Comparison of ENCODE assay signal across 9 mouse cellular contexts in genomic region chr10:58233054-58233739, GRCm38 (mm10). TPM values are rescaled to one million over a fixed set of nuclear protein-coding genes. Genes with fewer than 3 reads are reported as not detected.
DNase-seq lines count a peak whose midpoint lies in the region; ATAC-seq and TF ChIP-seq lines count a peak whose summit lies in the region.
"Not testable (repeated sequence)": the region's sequence is repeated elsewhere in the genome, so short reads cannot be mapped to it uniquely, and the experiment has no call there.
"Had no signal": no experiment of that assay in that cellular context is flagged by ENCODE, and none has a peak within 500 bp of the region (broad histone marks: within the 10 kb centered on the region; RNA-seq: fewer than 3 reads in every experiment).

No protein-coding gene starts in this region.

- H3K27ac ChIP-seq in forebrain, embryonic 14.5 days (ENCODE audit: low read depth, low read length); heart, embryonic 11.5 days (ENCODE audit: low read depth, low read length); hindbrain, embryonic 14.5 days; kidney, postnatal 0 days; liver, embryonic 16.5 days (ENCODE audit: low read length); midbrain, embryonic 12.5 days (replicated peaks): not testable (repeated sequence)

- not testable (repeated sequence) for H3K9ac ChIP-seq in forebrain, embryonic 14.5 days (ENCODE audit: low read length); heart, embryonic 11.5 days (ENCODE audit: low read depth, low read length); hindbrain, embryonic 14.5 days; kidney, postnatal 0 days (ENCODE audit: low read depth, low read length); liver, embryonic 16.5 days (ENCODE audit: low read depth, low read length); midbrain, embryonic 12.5 days (replicated peaks)

- not testable (repeated sequence) for H3K4me1 ChIP-seq in forebrain, embryonic 14.5 days (ENCODE audit: control insufficient read depth, insufficient read depth, low read length); heart, embryonic 11.5 days (ENCODE audit: control insufficient read depth, insufficient read depth, low read length); hindbrain, embryonic 14.5 days (replicated peaks; ENCODE audit: control insufficient read depth, insufficient read depth, low read length); kidney, postnatal 0 days (replicated peaks; ENCODE audit: insufficient read depth, low read length); liver, embryonic 16.5 days (ENCODE audit: control insufficient read depth, low read depth, low read length); midbrain, embryonic 12.5 days

- DNase-seq in cerebellum, adult 9-11 months = peak; percentile 37
- not testable (repeated sequence) for DNase-seq in forebrain, embryonic 14.5 days (ENCODE audit: low spot score); hindbrain, embryonic 14.5 days (ENCODE audit: low spot score); kidney, postnatal 0 days (ENCODE audit: low spot score)
- DNase-seq in spleen, postnatal 4 days (ENCODE audit: low spot score in 2 of 2) = peak; percentile 51 to 85

- TF ChIP-seq CTCF in kidney, postnatal 0 days (IDR thresholded peaks at IDR 0.05; ENCODE audit: low read depth) = not testable (repeated sequence)

- ATAC-seq in forebrain, embryonic 14.5 days = peak; percentile 26
- peak; percentile 44 for ATAC-seq in heart, embryonic 11.5 days (replicated peaks; ENCODE audit: insufficient number of reproducible peaks, low FRiP score, low TSS enrichment)
- ATAC-seq in hindbrain, embryonic 14.5 days (ENCODE audit: low FRiP score) = peak; percentile 59
- peak; percentile 53 for ATAC-seq in kidney, postnatal 0 days (replicated peaks; ENCODE audit: low FRiP score, low read depth)
- ATAC-seq in liver, embryonic 16.5 days (ENCODE audit: low read depth) = peak; percentile 23; the same call in 1 of the 2 replicates
- peak; percentile 44 for ATAC-seq in midbrain, embryonic 12.5 days (ENCODE audit: low FRiP score, low read depth)

- not testable (repeated sequence) for H3K27me3 ChIP-seq in forebrain, embryonic 14.5 days (replicated peaks; ENCODE audit: control insufficient read depth, insufficient read depth, low read length); heart, embryonic 11.5 days (ENCODE audit: control insufficient read depth, insufficient read depth, low read length); hindbrain, embryonic 14.5 days (ENCODE audit: control insufficient read depth, insufficient read depth, low read length); kidney, postnatal 0 days (ENCODE audit: insufficient read depth, low read length); liver, embryonic 16.5 days (ENCODE audit: control insufficient read depth, insufficient read depth, low read depth, low read length); midbrain, embryonic 12.5 days

- peaks cover 15% of the 10 kb centered on the region for H3K9me3 ChIP-seq in forebrain, embryonic 14.5 days (replicated peaks; ENCODE audit: control insufficient read depth, low read length)
- peaks cover 16% of the 10 kb centered on the region for H3K9me3 ChIP-seq in heart, embryonic 11.5 days (replicated peaks; ENCODE audit: control insufficient read depth, low read length)
- peaks cover 13% of the 10 kb centered on the region for H3K9me3 ChIP-seq in hindbrain, embryonic 14.5 days (ENCODE audit: control insufficient read depth, low read length)
- not testable (repeated sequence) for H3K9me3 ChIP-seq in kidney, postnatal 0 days (replicated peaks; ENCODE audit: low read length); liver, embryonic 16.5 days (replicated peaks; ENCODE audit: control insufficient read depth, low read length)
- peaks cover 21% of the 10 kb centered on the region for H3K9me3 ChIP-seq in midbrain, embryonic 12.5 days

- not testable (repeated sequence) for H3K4me3 ChIP-seq in forebrain, embryonic 14.5 days (ENCODE audit: low read depth, low read length); heart, embryonic 11.5 days (ENCODE audit: low read depth, low read length); hindbrain, embryonic 14.5 days (replicated peaks; ENCODE audit: low read length); kidney, postnatal 0 days (replicated peaks; ENCODE audit: low read depth, low read length); liver, embryonic 16.5 days (ENCODE audit: low read depth, low read length); midbrain, embryonic 12.5 days

- WGBS in forebrain, embryonic 14.5 days = 79% methylated on average over 9 of the region's 10 CpGs
- 70% methylated on average over 9 of the region's 10 CpGs for WGBS in heart, embryonic 11.5 days (ENCODE audit: insufficient replicate concordance)
- 85% methylated on average over 9 of the region's 10 CpGs for WGBS in hindbrain, embryonic 14.5 days
- WGBS in kidney, postnatal 0 days = 77% methylated on average over 9 of the region's 10 CpGs
- WGBS in liver, embryonic 16.5 days (ENCODE audit: insufficient replicate concordance) = 56% methylated on average over 9 of the region's 10 CpGs
- WGBS in midbrain, embryonic 12.5 days = 79% methylated on average over 10 of the region's 10 CpGs

- H3K36me3 ChIP-seq in forebrain, embryonic 14.5 days (ENCODE audit: control insufficient read depth, insufficient read depth, low read length); heart, embryonic 11.5 days (ENCODE audit: control insufficient read depth, insufficient read depth, low read length); hindbrain, embryonic 14.5 days (replicated peaks; ENCODE audit: control insufficient read depth, insufficient read depth); kidney, postnatal 0 days (ENCODE audit: insufficient read depth, low read length); liver, embryonic 16.5 days (ENCODE audit: control insufficient read depth, insufficient read depth); midbrain, embryonic 12.5 days: not testable (repeated sequence)

- not testable (repeated sequence) for H3K4me2 ChIP-seq in forebrain, embryonic 14.5 days (ENCODE audit: low read length); heart, embryonic 11.5 days; hindbrain, embryonic 14.5 days (replicated peaks); kidney, postnatal 0 days (ENCODE audit: low read length); liver, embryonic 16.5 days (ENCODE audit: low read depth, low read length); midbrain, embryonic 12.5 days (replicated peaks)

RNA-seq across cellular contexts. Expression of gene Duxf3, which starts 0.7 kb away (rescaled TPM):
- polyA plus RNA-seq in forebrain, embryonic 14.5 days (2014; fragmentation: Nextera tagmentation; extraction: Ambion mirVana) = not detected in 2 replicates
- polyA plus RNA-seq in heart, embryonic 11.5 days (2014; fragmentation: Nextera tagmentation; extraction: Ambion mirVana) = not detected in 2 replicates
- polyA plus RNA-seq in hindbrain, embryonic 14.5 days (2014; fragmentation: Nextera tagmentation; extraction: Ambion mirVana) = not detected in 2 replicates
- not detected in 2 replicates for polyA plus RNA-seq in kidney, postnatal 0 days (2015; fragmentation: Nextera tagmentation; extraction: Ambion mirVana)
- not detected in 2 replicates for polyA plus RNA-seq in liver, embryonic 16.5 days (2015; fragmentation: Nextera tagmentation; extraction: Ambion mirVana)
- polyA plus RNA-seq in midbrain, embryonic 12.5 days (2016; fragmentation: Nextera tagmentation; extraction: Ambion mirVana) = not detected in 2 replicates
- polyA plus RNA-seq: G1E had no signal

RNA-seq across cellular contexts. Expression of gene Gm4981, which starts 3.3 kb away (rescaled TPM):
- not detected in 2 replicates for polyA plus RNA-seq in forebrain, embryonic 14.5 days (2014; fragmentation: Nextera tagmentation; extraction: Ambion mirVana)
- not detected in 2 replicates for polyA plus RNA-seq in heart, embryonic 11.5 days (2014; fragmentation: Nextera tagmentation; extraction: Ambion mirVana)
- polyA plus RNA-seq in hindbrain, embryonic 14.5 days (2014; fragmentation: Nextera tagmentation; extraction: Ambion mirVana) = not detected in 2 replicates
- polyA plus RNA-seq in kidney, postnatal 0 days (2015; fragmentation: Nextera tagmentation; extraction: Ambion mirVana) = not detected in 2 replicates
- not detected in 2 replicates for polyA plus RNA-seq in liver, embryonic 16.5 days (2015; fragmentation: Nextera tagmentation; extraction: Ambion mirVana)
- not detected in 2 replicates for polyA plus RNA-seq in midbrain, embryonic 12.5 days (2016; fragmentation: Nextera tagmentation; extraction: Ambion mirVana)
- polyA plus RNA-seq: G1E had no signal

RNA-seq across cellular contexts. Expression of gene AW822073, which starts 8.5 kb away (rescaled TPM):
- polyA plus RNA-seq in forebrain, embryonic 14.5 days (2014; fragmentation: Nextera tagmentation; extraction: Ambion mirVana) = not detected in 2 replicates
- polyA plus RNA-seq in heart, embryonic 11.5 days (2014; fragmentation: Nextera tagmentation; extraction: Ambion mirVana) = not detected in 2 replicates
- polyA plus RNA-seq in hindbrain, embryonic 14.5 days (2014; fragmentation: Nextera tagmentation; extraction: Ambion mirVana) = not detected in 2 replicates
- not detected in 2 replicates for polyA plus RNA-seq in kidney, postnatal 0 days (2015; fragmentation: Nextera tagmentation; extraction: Ambion mirVana)
- not detected in 2 replicates for polyA plus RNA-seq in liver, embryonic 16.5 days (2015; fragmentation: Nextera tagmentation; extraction: Ambion mirVana)
- not detected in 2 replicates for polyA plus RNA-seq in midbrain, embryonic 12.5 days (2016; fragmentation: Nextera tagmentation; extraction: Ambion mirVana)
- polyA plus RNA-seq: G1E had no signal

RNA-seq across cellular contexts. Expression of gene Gcc2, which starts 22.1 kb away (rescaled TPM):
- 56.8 and 58.8 TPM in 2 replicates for polyA plus RNA-seq in forebrain, embryonic 14.5 days (2014; fragmentation: Nextera tagmentation; extraction: Ambion mirVana)
- 31.7 and 42.6 TPM in 2 replicates for polyA plus RNA-seq in heart, embryonic 11.5 days (2014; fragmentation: Nextera tagmentation; extraction: Ambion mirVana)
- 68.6 and 78.4 TPM in 2 replicates for polyA plus RNA-seq in hindbrain, embryonic 14.5 days (2014; fragmentation: Nextera tagmentation; extraction: Ambion mirVana)
- 71.6 and 75.8 TPM in 2 replicates for polyA plus RNA-seq in kidney, postnatal 0 days (2015; fragmentation: Nextera tagmentation; extraction: Ambion mirVana)
- 16.0 and 19.1 TPM in 2 replicates for polyA plus RNA-seq in liver, embryonic 16.5 days (2015; fragmentation: Nextera tagmentation; extraction: Ambion mirVana)
- polyA plus RNA-seq in midbrain, embryonic 12.5 days (2016; fragmentation: Nextera tagmentation; extraction: Ambion mirVana) = 64.8 and 66.5 TPM in 2 replicates
